Mouse (Mus musculus) heart, embryonic 12.5 days (tissue): Measurements from ENCODE around the gene B3gnt2. TPM values are rescaled to one million over a fixed set of nuclear protein-coding genes. Genes with fewer than 3 reads are reported as not detected.

Experiments
- ATAC-seq: fragments of 200-750 bp; cut with Nextera tagmentation; 2 replicates; pipeline ENCODE4 v1.8.0; 2017; ENCODE audit warnings: moderate TSS enrichment, moderate library complexity; ENCODE audit not compliant: insufficient number of reproducible peaks, low FRiP score
- H3K27ac ChIP-seq: fragments of 300-500 bp; sonication (generic); 2 replicates; pipeline ENCODE4 v1.5.1; 2016; ENCODE audit warnings: mild to moderate bottlenecking, moderate library complexity; ENCODE audit not compliant: poor library complexity, severe bottlenecking
- H3K27me3 ChIP-seq: fragments of 300-500 bp; sonication (generic); replicated peaks from 2 replicates; pipeline ENCODE4 v1.6.1; 2016; ENCODE audit warnings: mild to moderate bottlenecking, moderate library complexity
- H3K36me3 ChIP-seq: fragments of 300-500 bp; sonication (generic); 2 replicates; pipeline ENCODE4 v1.6.1; 2016; ENCODE audit warnings: mild to moderate bottlenecking, moderate library complexity
- H3K4me1 ChIP-seq: fragments of 300-500 bp; sonication (generic); replicated peaks from 2 replicates; pipeline ENCODE4 v1.6.1; 2016; ENCODE audit warnings: mild to moderate bottlenecking
- H3K4me2 ChIP-seq: fragments of 300-500 bp; sonication (generic); 2 replicates; pipeline ENCODE4 v1.6.1; 2016; ENCODE audit warnings: mild to moderate bottlenecking, moderate library complexity
- H3K4me3 ChIP-seq: fragments of 300-500 bp; sonication (generic); 2 replicates; pipeline ENCODE4 v1.5.1; 2016; ENCODE audit warnings: mild to moderate bottlenecking
- H3K9ac ChIP-seq: fragments of 300-500 bp; sonication (generic); 2 replicates; pipeline ENCODE4 v1.6.1; 2016; ENCODE audit warnings: mild to moderate bottlenecking, moderate library complexity
- H3K9me3 ChIP-seq: fragments of 300-500 bp; sonication (generic); replicated peaks from 2 replicates; pipeline ENCODE4 v1.6.1; 2016; ENCODE audit warnings: mild to moderate bottlenecking, moderate library complexity
- WGBS: fragments of 180-500 bp; shearing (Covaris S2); methylation state at CpG from one replicate; pipeline ENCODE4 v1.1.7; 2016; 5-methylcytosine and 5-hydroxymethylcytosine counted together
- polyA plus RNA-seq: library from polyadenylated mRNA; unstranded; fragments of >200 nt; fragmentation: Nextera tagmentation; extraction: Ambion mirVana; gene quantifications from 2 replicates; pipeline ENCODE4 v1.2.1, GENCODE M21; 2016

The B3gnt2 gene
- polyA plus RNA-seq, 1 experiment from 2014 or later: 3.3 TPM

DNA sequence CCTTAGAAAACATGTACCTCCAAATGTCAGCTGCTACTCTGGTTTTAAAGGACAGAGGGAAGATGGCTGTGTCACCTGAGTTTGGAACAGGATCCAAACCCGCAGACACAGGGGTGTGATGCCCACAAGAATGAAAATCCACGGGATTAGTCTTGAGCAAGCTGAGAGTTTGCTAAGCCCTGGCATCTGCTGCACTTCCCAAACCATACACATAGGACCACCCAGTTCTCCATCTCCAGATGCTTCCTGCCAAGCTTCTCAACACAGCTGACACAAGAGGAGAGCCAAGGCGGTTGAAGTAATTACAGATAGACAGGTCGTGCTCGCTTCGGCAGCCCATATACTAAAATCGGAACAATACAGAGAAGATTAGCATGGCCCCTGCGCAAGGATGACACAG, 7.8 kb upstream of the B3gnt2 start:
- Histone ChIP-seq H3K27ac (no peak overlapping the region), H3K36me3 (no peaks in the 10 kb centered on the region), H3K27me3 (no peaks in the 10 kb centered on the region), H3K9me3 (no peaks in the 10 kb centered on the region), H3K4me1 (0 out of 2 replicates have a peak, but pooled peaks cover 3% of the 10 kb centered on the region), H3K4me2 (no peak overlapping the region), H3K4me3 (no peak overlapping the region), H3K9ac (no peak overlapping the region)
- 80% methylated on average over 8 of the region's 8 CpGs for WGBS
- no peak for ATAC-seq

DNA sequence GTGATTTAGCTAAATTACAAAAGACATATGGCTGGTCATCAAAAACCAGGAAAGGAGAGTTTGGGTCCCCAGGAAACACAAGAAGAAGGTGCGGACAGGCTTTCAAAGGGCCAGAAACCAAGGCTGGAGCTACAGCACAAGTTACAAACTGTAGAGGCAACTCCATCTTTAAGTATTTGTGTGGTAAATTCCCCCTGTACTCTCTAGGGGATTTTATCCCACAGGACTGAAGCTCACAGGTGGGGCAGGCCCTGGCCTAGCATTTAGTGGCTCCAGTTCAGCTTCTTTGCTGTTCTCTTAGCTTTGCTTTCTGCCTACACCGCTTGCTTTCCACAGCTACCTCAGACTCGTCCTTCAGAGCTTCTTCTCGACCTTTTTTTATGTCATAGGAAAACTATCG, 6.9 kb upstream of the B3gnt2 start:
- Histone ChIP-seq H3K4me1 (0 out of 2 replicates have a peak, but pooled peaks cover 3% of the 10 kb centered on the region), H3K4me3 (no peak overlapping the region), H3K27ac (no peak overlapping the region), H3K9me3 (no peaks in the 10 kb centered on the region), H3K27me3 (no peaks in the 10 kb centered on the region), H3K9ac (no peak overlapping the region), H3K36me3 (no peaks in the 10 kb centered on the region), H3K4me2 (no peak overlapping the region)
- WGBS: 81% methylated on average over 5 of the region's 5 CpGs
- no peak for ATAC-seq

DNA sequence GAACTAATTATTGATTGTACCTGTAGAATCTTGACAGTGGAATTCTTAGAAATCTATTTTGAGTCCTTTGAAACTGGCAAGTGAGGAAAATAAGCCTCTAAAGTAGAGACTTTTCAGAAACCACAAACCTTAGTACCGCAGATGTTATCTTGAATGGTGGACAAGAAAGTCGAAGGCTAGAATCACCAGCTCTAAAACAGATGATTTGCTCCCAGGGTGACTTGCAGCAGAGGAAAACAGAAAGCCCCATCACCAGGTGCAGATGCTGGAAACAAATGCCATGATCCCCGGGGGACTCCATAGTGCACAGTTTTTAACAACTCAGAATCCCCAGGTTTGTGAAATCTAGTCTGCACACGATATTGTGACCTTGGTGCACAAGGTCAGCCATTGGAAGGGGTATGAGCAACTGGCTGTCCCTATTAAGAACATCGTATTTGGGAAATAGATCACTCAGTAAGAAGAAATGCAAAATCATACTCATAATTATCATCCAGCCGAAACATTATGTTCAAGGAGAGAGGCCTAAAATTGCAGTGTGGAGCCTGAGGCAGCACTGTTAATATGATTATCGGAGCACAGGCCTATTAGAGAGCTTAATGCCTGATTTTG, 5.0 kb upstream of the B3gnt2 start:
- Histone ChIP-seq H3K4me1 (no peaks in the 10 kb centered on the region), H3K4me3 (no peak overlapping the region), H3K27ac (no peak overlapping the region), H3K9me3 (no peaks in the 10 kb centered on the region), H3K27me3 (0 out of 2 replicates have a peak, but pooled peaks cover 3% of the 10 kb centered on the region), H3K9ac (no peak overlapping the region), H3K4me2 (no peak overlapping the region), H3K36me3 (no peaks in the 10 kb centered on the region)
- ATAC-seq: no peak
- 84% methylated on average over 7 of the region's 7 CpGs for WGBS

- Histone ChIP-seq H3K4me1 (no peaks in the 10 kb centered on the region), H3K27ac (no peak overlapping the region), H3K27me3 (0 out of 2 replicates have a peak, but pooled peaks cover 3% of the 10 kb centered on the region), H3K4me2 (no peak overlapping the region), H3K4me3 (no peak overlapping the region), H3K36me3 (no peaks in the 10 kb centered on the region), H3K9ac (no peak overlapping the region), H3K9me3 (no peaks in the 10 kb centered on the region)
- no peak for ATAC-seq
- 69% methylated on average over 8 of the region's 8 CpGs for WGBS
These were observed 3.7 kb upstream of the B3gnt2 start for GRCm38 (mm10) chr11:22864305-22865060.

- 45% methylated on average over 4 of the region's 4 CpGs for WGBS
- H3K9ac ChIP-seq: no peak overlapping the region
- H3K27me3 ChIP-seq: 0 out of 2 replicates have a peak, but pooled peaks cover 3% of the 10 kb centered on the region
- H3K4me3 ChIP-seq: no peak overlapping the region
- peaks cover 5% of the 10 kb centered on the region for H3K4me1 ChIP-seq
- H3K27ac ChIP-seq: no peak overlapping the region
- H3K9me3 ChIP-seq: no peaks in the 10 kb centered on the region
- H3K4me2 ChIP-seq: no peak overlapping the region
- no peaks in the 10 kb centered on the region for H3K36me3 ChIP-seq
- ATAC-seq: no peak
These were observed 2.8 kb upstream of the B3gnt2 start for GRCm38 (mm10) chr11:22863581-22863980.

DNA sequence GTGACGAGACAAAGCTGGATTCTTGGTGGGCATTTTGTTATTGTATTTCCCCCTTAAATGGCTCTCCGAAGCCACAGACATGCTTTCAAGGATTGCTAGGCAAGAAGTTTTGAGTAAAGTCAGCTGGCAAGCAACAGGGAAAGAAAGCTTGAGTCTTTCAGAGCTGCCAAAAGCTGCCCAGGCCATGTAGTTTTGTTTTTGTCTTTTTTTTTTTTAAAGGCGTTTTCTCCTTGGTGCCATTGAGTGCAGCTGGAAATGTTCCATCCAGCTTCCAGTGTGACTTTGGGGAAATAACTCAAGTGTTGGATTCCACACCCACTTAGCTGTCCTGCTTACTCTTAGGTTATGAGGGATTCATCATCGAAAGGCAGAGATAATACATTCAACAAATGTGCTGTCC, 554 bp upstream of the B3gnt2 start:
- no peaks in the 10 kb centered on the region for H3K36me3 ChIP-seq
- no peak overlapping the region for H3K4me2 ChIP-seq
- peaks cover 12% of the 10 kb centered on the region for H3K4me1 ChIP-seq
- H3K27me3 ChIP-seq: 0 out of 2 replicates have a peak, but pooled peaks cover 3% of the 10 kb centered on the region
- 77% methylated on average over 4 of the region's 4 CpGs for WGBS
- H3K27ac ChIP-seq: no peak overlapping the region
- no peaks in the 10 kb centered on the region for H3K9me3 ChIP-seq
- no peak overlapping the region for H3K4me3 ChIP-seq
- no peak overlapping the region for H3K9ac ChIP-seq
- ATAC-seq: no peak

- H3K27ac ChIP-seq: peak overlapping the region; percentile 58
These were observed 977 bp downstream of the B3gnt2 start for GRCm38 (mm10) chr11:22859633-22860334.

DNA sequence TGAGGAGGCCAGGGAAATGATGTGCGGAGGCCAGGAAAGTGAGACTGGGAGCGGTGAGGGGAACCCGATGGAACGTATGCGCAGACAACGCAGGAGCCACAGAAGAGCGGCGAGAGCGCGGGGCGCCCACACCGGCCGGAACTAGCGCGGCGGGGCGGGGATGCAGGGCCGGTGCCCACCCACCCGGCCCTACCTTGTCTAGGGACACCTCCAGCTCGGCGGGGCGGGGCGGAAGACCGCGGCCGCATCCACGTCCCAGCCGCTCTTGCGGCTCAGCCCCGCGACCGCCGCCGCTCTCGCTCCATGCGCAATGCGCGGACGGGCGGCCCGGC, 1.5 kb downstream of the B3gnt2 start:
- Histone ChIP-seq H3K27me3 (0 out of 2 replicates have a peak, but pooled peaks cover 3% of the 10 kb centered on the region), H3K4me1 (peaks cover 12% of the 10 kb centered on the region), H3K27ac (peak overlapping the region; percentile 58; the same call in 1 of the 2 replicates), H3K4me3 (peak overlapping the region; percentile 69), H3K9ac (peak overlapping the region; percentile 88), H3K4me2 (peak overlapping the region; percentile 98), H3K9me3 (no peaks in the 10 kb centered on the region), H3K36me3 (no peaks in the 10 kb centered on the region)
- under 1% methylated on average over 27 of the region's 41 CpGs for WGBS
- ATAC-seq: peak; percentile 71

More at GRCm38 (mm10) chr11:22859633-22860334, 977 bp downstream of the B3gnt2 start:
- peak; percentile 92 for ATAC-seq
- 0 out of 2 replicates have a peak, but pooled peaks cover 3% of the 10 kb centered on the region for H3K27me3 ChIP-seq
- peak overlapping the region; percentile 88 for H3K9ac ChIP-seq
- H3K4me1 ChIP-seq: peaks cover 12% of the 10 kb centered on the region
- peak overlapping the region; percentile 69 for H3K4me3 ChIP-seq
- no peaks in the 10 kb centered on the region for H3K36me3 ChIP-seq
- peak overlapping the region; percentile 98 for H3K4me2 ChIP-seq
- under 1% methylated on average over 55 of the region's 55 CpGs for WGBS
- H3K9me3 ChIP-seq: no peaks in the 10 kb centered on the region

DNA sequence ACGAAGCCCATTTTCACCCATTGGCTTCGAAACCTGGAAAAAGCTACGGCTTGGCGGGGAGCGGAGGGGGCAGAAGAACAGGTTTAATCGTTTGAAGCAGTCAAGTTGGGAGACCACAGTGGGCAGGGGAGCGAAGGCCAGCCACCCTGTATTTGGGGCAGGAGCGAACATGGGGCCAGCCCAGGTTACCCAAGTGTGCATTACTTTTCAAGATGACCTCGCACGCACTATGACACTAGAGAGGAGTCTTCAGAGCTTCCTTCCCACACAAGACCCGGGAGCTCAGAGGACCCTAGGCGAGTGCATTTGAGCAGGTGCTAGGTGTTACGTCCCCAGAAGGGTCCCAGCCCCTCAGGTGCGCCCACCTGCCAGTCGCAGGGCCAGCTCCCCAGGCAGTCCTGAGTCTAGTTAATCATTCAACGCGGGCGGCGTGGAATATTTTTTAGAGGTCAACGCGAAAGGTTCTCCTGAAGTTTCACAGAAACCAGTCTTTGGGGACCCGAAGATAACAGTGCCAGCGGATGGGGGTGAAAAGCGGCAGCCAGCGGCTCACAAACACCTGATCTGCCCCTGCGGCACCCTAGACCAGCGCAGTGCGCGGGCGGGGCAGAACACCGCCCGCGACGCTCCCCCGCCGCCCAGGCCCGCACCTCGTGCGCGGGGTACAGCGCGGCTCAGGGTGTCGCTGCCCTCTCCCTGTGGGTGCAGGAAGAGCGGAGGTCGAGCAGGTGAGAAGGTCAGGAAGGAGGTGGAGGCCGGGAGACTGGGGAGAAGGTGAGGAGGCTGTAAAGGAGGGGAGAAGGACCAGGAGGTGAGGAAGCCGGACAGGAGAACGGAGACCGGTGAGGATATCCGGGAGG, 2.1 kb downstream of the B3gnt2 start:
- no peak overlapping the region for H3K27ac ChIP-seq
- peak overlapping the region; percentile 88 for H3K9ac ChIP-seq
- H3K36me3 ChIP-seq: no peaks in the 10 kb centered on the region
- peaks cover 17% of the 10 kb centered on the region for H3K4me1 ChIP-seq
- 2% methylated on average over 50 of the region's 50 CpGs for WGBS
- H3K4me3 ChIP-seq: peak overlapping the region; percentile 69
- ATAC-seq: peak; percentile 34
- H3K9me3 ChIP-seq: no peaks in the 10 kb centered on the region
- 0 out of 2 replicates have a peak, but pooled peaks cover 3% of the 10 kb centered on the region for H3K27me3 ChIP-seq
- H3K4me2 ChIP-seq: peak overlapping the region; percentile 98

DNA sequence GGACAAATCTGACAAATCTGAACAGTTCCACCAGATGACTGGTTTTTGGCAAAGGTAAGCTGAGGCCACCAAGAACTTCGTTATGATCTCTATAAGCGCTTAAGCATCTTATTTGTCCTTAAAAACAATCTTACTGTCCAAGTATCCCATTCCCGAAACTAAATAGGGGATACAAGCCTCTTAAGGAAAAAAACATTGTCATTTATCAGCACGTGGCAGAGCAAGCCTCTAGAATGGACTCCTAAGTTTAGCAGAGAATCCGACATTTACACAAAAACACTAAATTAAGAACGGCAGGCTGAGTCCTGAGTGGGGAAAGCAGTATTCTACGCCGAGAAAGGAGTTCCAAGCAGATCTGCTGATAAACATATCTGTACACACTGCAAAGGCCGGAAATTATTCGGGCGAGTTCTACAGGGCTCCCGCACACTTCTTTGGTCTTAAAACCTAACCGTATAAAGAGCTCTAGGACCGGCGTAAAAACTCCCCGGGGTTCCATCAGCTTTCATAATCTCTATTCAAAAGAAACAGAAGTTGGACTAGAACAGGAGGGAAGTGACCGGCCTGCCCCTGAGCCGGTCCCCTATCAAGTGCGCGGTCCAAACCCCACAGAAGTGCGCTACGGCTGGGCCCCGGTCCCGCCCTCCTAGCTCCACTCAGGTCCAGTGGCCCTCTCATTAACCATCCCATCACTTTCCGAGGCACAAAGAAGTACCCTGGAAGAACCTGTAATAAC, 2.9 kb downstream of the B3gnt2 start:
- no peak for ATAC-seq
- 0 out of 2 replicates have a peak, but pooled peaks cover 3% of the 10 kb centered on the region for H3K27me3 ChIP-seq
- H3K9ac ChIP-seq: peak overlapping the region; percentile 88; the same call in 1 of the 2 replicates
- no peaks in the 10 kb centered on the region for H3K9me3 ChIP-seq
- no peak overlapping the region for H3K27ac ChIP-seq
- 21% methylated on average over 25 of the region's 25 CpGs for WGBS
- peak overlapping the region; percentile 69 for H3K4me3 ChIP-seq
- no peaks in the 10 kb centered on the region for H3K36me3 ChIP-seq
- peaks cover 18% of the 10 kb centered on the region for H3K4me1 ChIP-seq
- peak overlapping the region; percentile 98 for H3K4me2 ChIP-seq
